Mouse (Mus musculus) olfactory bulb, adult 2 months (tissue): Measurements from ENCODE around the gene Mre11a.

Experiments used
- CTCF ChIP-seq: fragments of 200-500 bp; IDR thresholded peaks from 2 replicates; pipeline ENCODE4 v1.5.1; 2012; ENCODE audit warnings: low read depth, mild to moderate bottlenecking, low read length, moderate library complexity; ENCODE audit not compliant: insufficient read depth
- POLR2A ChIP-seq: fragments of 200-500 bp; IDR thresholded peaks from 2 replicates; pipeline ENCODE4 v1.6.1; 2012; ENCODE audit warnings: mild to moderate bottlenecking, low read depth, low read length, moderate library complexity; ENCODE audit not compliant: insufficient read depth

DNA sequence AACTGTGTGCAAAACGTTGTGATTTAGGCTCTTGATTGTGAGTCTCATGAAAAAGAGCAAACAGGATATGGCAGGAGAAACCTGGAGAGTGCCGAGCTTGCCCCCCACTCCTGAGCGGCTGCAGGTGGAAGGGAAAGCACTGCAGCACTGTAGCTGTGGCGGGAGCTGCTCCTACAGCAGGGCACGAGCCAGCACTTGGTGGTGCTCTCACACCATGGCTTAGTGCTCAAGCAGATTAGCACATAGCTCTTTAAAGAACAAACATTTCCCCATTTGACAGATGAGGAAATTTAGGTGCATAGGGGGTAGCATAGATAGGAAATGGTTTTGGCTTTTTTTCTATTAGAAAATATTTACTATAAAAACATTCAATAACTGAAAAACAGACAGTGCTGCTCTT is 47.6 kb downstream of the Mre11a start:
- TF ChIP-seq POLR2A (no peak), CTCF (no peak)
